Mouse (Mus musculus) forebrain, embryonic 16.5 days (tissue): ENCODE results near the gene Bnc2. TPM values are rescaled to one million over a fixed set of nuclear protein-coding genes. Genes with fewer than 3 reads are reported as not detected.

Source experiments
- ATAC-seq: fragments of 200-750 bp; cut with Nextera tagmentation; 2 replicates; pipeline ENCODE4 v1.8.0; 2017; ENCODE audit warnings: mild to moderate bottlenecking, moderate library complexity
- H3K27ac ChIP-seq: fragments of 300-500 bp; sonication (generic); 2 replicates; pipeline ENCODE4 v1.5.1; 2014; ENCODE audit warnings: low read length, control low read depth
- H3K27me3 ChIP-seq: fragments of 300-500 bp; sonication (generic); replicated peaks from 2 replicates; pipeline ENCODE4 v1.6.1; 2014; ENCODE audit warnings: low read length; ENCODE audit not compliant: control insufficient read depth, insufficient read depth
- H3K36me3 ChIP-seq: fragments of 300-500 bp; sonication (generic); 2 replicates; pipeline ENCODE4 v1.6.1; 2014; ENCODE audit not compliant: control insufficient read depth, insufficient read depth
- H3K4me1 ChIP-seq: fragments of 300-500 bp; sonication (generic); replicated peaks from 2 replicates; pipeline ENCODE4 v1.6.1; 2014; ENCODE audit warnings: low read length; ENCODE audit not compliant: control insufficient read depth, insufficient read depth
- H3K4me2 ChIP-seq: fragments of 300-500 bp; sonication (generic); 2 replicates; pipeline ENCODE4 v1.6.1; 2014; ENCODE audit warnings: mild to moderate bottlenecking, low read length, control low read depth
- H3K4me3 ChIP-seq: fragments of 300-500 bp; sonication (generic); replicated peaks from 2 replicates; pipeline ENCODE4 v1.5.1; 2014; ENCODE audit warnings: mild to moderate bottlenecking, low read length, control low read depth
- H3K9ac ChIP-seq: fragments of 300-500 bp; sonication (generic); replicated peaks from 2 replicates; pipeline ENCODE4 v1.6.1; 2014; ENCODE audit warnings: low read depth, low read length, control low read depth
- H3K9me3 ChIP-seq: fragments of 300-500 bp; sonication (generic); 2 replicates; pipeline ENCODE4 v1.6.1; 2016; ENCODE audit warnings: low read length; ENCODE audit not compliant: control insufficient read depth
- WGBS: fragments of 180-500 bp; shearing (Covaris S2); extraction: QIAGEN DNeasy Blood & Tissue Kit; methylation state at CpG from one replicate; pipeline ENCODE4 v1.1.7; 2014; 5-methylcytosine and 5-hydroxymethylcytosine counted together
- polyA plus RNA-seq: library from polyadenylated mRNA; unstranded; fragments of >200 nt; fragmentation: Nextera tagmentation; extraction: Ambion mirVana; gene quantifications from 2 replicates; pipeline ENCODE4 v1.2.1, GENCODE M21; 2015

Gene Bnc2
- 2.5 and 3.8 TPM in 2 replicates for polyA plus RNA-seq

DNA sequence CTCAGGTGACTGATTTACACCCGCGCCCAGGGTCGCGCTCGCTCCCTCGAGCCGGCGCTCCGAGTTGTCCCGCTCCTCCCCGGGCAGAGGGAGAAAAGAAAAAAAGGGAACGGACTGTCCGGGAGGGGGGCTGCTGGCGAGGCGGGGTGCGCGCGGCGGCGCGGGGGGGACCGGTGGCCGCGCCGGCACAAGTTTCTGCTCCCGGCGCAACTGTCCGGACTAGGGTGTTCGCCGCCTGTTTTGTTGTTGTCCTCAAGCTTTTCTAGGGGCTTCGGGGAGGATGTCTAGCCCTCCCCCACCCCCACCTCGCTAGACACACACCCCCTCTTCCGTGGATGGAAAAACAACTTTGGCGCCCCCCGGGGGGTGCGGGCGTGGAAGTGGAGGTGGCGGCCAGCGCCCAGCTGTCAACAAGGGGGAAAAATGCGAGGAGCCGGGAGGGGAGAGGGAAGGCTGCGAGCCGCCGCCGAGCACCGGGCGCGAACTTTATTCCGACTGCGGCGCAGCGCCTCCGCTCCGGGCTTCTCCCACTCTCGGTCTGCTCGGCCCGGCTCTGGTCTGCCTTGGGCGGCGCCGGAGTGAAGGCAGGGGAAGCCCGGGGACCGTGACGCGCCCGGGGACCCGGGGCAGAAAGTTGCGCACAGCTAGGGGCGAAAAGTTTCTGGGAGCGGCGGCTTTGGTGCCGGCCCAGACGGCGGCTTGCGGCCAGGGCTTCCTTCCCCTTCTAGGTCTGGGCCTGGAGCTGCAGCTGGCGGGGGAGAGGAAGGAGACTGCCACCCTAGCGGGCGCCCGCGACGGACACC lies at the start of gene Bnc2:
Gene Bnc2, minus strand, starts transcription at position 105 of the 803 bp plus-strand sequence.
- peak within 1 kb of the TSS; percentile 100 for H3K4me2 ChIP-seq
- peak within 1 kb of the TSS; percentile 67 for H3K4me3 ChIP-seq
- H3K4me1 ChIP-seq = peaks cover 20% of the 10 kb centered on the region
- peak within 1 kb of the TSS; percentile 48 for H3K9ac ChIP-seq
- no peaks in the 10 kb centered on the region for H3K36me3 ChIP-seq
- ATAC-seq = peak; percentile 65
- no peak within 1 kb of the TSS for H3K27ac ChIP-seq
- H3K9me3 ChIP-seq = no peaks in the 10 kb centered on the region
- under 1% methylated on average over 71 of the region's 80 CpGs for WGBS
- peaks cover 53% of the 10 kb centered on the region for H3K27me3 ChIP-seq

DNA sequence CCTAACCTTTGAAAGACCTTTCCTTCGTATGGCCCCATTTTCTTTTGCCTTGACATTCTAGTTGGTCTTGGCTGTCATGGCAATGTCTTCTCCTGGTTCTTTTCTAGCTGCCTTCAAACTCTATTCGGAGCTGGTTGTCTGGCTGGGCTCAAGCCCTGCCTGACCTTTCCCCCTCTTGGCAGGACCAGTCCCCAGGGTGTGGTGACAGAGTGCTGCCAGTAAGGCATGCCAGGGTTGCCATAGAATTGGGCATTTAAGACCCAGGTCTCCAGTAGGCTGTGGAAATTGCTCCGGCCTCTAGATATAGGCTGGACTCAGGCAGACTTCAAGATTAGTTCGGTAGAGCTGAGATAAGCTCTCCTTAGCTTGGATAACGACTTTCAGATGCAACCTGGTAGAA lies 32.9 kb upstream of the Bnc2 start:
- no peaks in the 10 kb centered on the region for H3K4me1 ChIP-seq
- no peak overlapping the region for H3K4me2 ChIP-seq
- H3K9ac ChIP-seq = no peak overlapping the region
- H3K27ac ChIP-seq = no peak overlapping the region
- 76% methylated on average over 5 of the region's 5 CpGs for WGBS
- ATAC-seq = no peak
- no peaks in the 10 kb centered on the region for H3K27me3 ChIP-seq
- H3K4me3 ChIP-seq = no peak overlapping the region
- H3K36me3 ChIP-seq = no peaks in the 10 kb centered on the region
- H3K9me3 ChIP-seq = no peaks in the 10 kb centered on the region

DNA sequence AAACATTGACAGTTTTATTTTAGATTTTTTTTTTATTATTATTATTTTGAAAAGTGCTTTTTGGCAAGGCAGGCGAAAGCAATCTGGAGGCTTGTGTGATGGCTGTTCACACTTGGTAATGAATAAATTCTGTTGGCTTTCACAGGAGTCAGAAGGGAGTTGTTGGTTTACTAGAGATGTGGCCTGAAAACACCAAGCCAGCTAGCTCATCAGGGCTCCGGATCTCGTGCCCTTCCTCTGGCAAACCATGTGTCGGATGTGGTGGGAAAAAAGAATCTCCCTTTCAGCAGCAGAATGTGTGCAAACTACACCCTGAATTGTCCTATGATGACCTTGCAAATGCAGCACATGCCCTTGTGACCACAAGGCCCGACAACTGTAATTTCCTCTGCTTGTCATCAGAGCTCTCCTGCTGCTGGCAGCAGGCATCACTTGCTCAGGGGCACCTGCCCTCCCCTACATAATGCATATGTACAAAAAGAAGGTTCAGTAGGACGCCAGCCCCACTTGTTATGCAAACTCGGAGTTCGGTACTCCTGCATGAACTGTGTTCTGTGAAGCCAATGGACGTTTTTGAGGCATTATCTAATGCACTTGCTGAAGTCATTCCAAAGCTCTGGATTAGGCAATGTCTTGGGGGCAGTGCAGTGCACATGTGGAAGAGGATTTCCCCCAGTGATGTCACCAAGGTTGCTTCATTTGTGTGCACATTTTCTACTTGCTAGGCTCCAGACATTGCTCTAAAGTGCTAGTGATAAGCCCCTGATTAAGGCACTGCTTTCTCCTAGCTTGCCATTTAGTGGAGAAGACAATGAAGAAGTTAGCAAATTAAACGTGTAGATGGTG lies 10.7 kb upstream of the Bnc2 start:
- H3K36me3 ChIP-seq = no peaks in the 10 kb centered on the region
- ATAC-seq = no peak
- no peak overlapping the region for H3K9ac ChIP-seq
- H3K27ac ChIP-seq = no peak overlapping the region
- 0 out of 2 replicates have a peak, but pooled peaks cover 3% of the 10 kb centered on the region for H3K4me1 ChIP-seq
- H3K9me3 ChIP-seq = no peaks in the 10 kb centered on the region
- no peak overlapping the region for H3K4me3 ChIP-seq
- WGBS = 57% methylated on average over 10 of the region's 10 CpGs
- H3K4me2 ChIP-seq = no peak overlapping the region
- H3K27me3 ChIP-seq = no peaks in the 10 kb centered on the region

DNA sequence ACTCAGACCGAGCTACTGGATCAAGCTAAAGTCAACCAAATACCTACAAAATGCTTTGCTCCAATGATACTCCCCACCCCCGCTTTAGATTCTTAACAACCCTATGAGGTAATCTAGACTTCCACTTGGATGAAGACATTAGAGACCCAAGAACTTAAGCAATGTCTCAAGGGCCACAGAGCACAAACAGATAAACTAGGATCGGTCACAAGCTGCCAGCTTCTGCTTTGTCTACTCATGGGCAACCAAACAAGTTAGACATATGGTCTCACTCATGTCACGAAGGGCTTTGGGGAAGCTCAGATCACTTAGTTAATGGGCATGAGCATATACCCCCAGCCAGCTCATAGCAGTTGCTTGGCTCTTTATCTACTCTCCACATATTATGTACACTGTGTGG lies 9.9 kb upstream of the Bnc2 start:
- H3K27ac ChIP-seq = no peak overlapping the region
- no peak overlapping the region for H3K4me3 ChIP-seq
- 0 out of 2 replicates have a peak, but pooled peaks cover 3% of the 10 kb centered on the region for H3K4me1 ChIP-seq
- H3K9me3 ChIP-seq = no peaks in the 10 kb centered on the region
- ATAC-seq = no peak
- WGBS = 73% methylated on average over 4 of the region's 4 CpGs
- H3K4me2 ChIP-seq = no peak overlapping the region
- no peak overlapping the region for H3K9ac ChIP-seq
- no peaks in the 10 kb centered on the region for H3K36me3 ChIP-seq
- H3K27me3 ChIP-seq = no peaks in the 10 kb centered on the region

DNA sequence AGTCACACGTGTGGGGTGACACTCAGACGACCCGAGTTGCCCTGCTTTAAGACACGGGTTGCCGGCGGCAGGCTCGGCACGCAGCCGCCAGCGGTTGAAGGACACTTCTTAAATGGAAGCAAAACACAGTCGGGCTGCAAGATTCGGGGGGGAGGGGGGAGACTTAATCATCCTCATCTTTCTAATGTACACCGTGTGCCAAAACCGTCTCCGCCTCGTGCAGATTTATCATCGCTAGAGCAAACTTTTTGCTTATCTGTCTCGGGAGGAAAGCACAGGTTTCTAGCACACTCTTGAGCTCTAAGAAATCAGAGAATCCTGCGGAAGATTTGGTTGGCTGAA lies 870 bp upstream of the Bnc2 start:
- H3K4me3 ChIP-seq = peak overlapping the region; percentile 67
- H3K27ac ChIP-seq = no peak overlapping the region
- no peak for ATAC-seq
- no peaks in the 10 kb centered on the region for H3K36me3 ChIP-seq
- peak overlapping the region; percentile 100 for H3K4me2 ChIP-seq
- no peaks in the 10 kb centered on the region for H3K9me3 ChIP-seq
- H3K27me3 ChIP-seq = peaks cover 48% of the 10 kb centered on the region
- 0 out of 2 replicates have a peak overlapping the region, but pooled peaks have one; percentile 48 for H3K9ac ChIP-seq
- H3K4me1 ChIP-seq = peaks cover 20% of the 10 kb centered on the region
- 1% methylated on average over 19 of the region's 19 CpGs for WGBS

DNA sequence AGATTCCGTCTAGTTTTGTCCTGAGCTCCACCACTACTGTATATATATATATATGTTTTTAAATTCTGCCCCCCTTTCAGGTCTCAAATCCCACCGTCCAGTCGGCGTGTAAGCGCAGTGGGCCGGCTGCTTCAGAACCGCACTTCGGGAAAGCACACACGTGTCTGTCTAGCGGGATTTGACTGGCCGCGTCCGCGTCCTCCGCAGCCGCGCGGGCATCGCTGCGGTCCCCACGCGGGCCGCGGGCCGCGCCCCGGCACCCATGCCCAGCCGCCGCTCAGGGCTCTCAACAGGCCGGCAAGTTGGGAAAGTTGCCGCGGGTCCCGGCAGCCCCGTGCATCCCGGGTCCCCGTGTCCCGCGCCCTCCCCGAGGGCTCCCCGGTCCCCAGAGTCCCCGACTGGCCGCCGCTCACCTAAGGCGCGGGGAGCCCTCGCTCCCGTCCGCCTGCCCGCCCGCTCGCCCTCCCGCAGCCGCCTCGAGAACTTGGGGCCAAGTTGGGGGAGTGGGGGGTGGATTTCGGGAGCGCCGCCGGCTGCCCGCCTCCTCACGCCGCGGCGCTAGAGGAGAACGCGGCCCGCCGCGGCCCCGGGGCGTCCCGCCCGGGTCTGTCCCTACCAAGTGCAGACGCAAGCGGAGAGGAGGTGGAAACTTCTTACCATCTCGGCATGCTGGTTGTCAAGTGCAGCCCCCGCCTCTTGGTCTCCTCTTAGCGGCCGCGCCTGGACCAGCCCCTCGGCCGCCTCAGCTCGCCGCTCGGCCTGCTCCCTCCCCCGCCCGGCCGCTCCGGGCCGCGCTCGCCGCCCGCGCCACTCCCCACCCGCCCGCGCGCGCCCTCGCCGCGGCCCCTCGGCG lies 531 bp downstream of the Bnc2 start:
- H3K27ac ChIP-seq = no peak overlapping the region
- ATAC-seq = peak; percentile 77
- under 1% methylated on average over 97 of the region's 104 CpGs for WGBS
- no peaks in the 10 kb centered on the region for H3K36me3 ChIP-seq
- peak overlapping the region; percentile 100 for H3K4me2 ChIP-seq
- H3K9me3 ChIP-seq = no peaks in the 10 kb centered on the region
- peaks cover 57% of the 10 kb centered on the region for H3K27me3 ChIP-seq
- H3K4me3 ChIP-seq = peak overlapping the region; percentile 67
- H3K4me1 ChIP-seq = peaks cover 20% of the 10 kb centered on the region
- peak overlapping the region; percentile 48 for H3K9ac ChIP-seq

DNA sequence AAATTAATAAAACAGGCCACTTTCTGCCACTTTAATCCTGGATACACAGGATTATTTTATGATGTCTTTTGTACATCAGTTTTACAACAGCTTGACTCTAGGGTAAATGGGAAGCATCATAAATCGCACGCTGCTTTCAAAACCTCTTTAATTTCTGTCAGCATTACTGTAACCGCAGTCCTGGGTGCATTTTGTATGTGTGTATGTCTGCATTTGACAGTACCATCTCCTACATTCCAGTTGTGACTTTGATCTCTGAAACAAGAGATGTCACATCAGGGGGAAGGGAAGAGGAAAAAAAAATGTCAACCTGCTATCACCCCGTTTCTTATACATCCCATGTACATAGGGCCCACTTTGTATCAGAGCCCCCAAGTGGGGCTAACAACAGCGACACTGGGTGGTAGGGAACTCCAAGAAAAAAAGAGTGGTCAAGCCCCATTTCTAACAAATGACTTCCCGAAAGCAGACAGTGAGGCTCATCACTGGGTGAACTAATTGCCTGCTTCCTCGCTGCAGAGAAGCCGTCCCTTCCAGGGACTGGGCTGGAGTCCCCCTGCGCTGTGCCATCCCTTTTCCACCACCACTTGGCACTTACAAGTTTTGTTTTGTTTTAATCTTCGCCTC lies 1.3 kb downstream of the Bnc2 start:
- Histone ChIP-seq H3K4me1 (peaks cover 20% of the 10 kb centered on the region), H3K9ac (no peak overlapping the region; the same call in 1 of the 2 replicates), H3K36me3 (no peaks in the 10 kb centered on the region), H3K9me3 (no peaks in the 10 kb centered on the region), H3K27ac (no peak overlapping the region), H3K4me3 (peak overlapping the region; percentile 67), H3K27me3 (peaks cover 64% of the 10 kb centered on the region), H3K4me2 (peak overlapping the region; percentile 100)
- no peak for ATAC-seq
- WGBS = 18% methylated on average over 10 of the region's 10 CpGs

DNA sequence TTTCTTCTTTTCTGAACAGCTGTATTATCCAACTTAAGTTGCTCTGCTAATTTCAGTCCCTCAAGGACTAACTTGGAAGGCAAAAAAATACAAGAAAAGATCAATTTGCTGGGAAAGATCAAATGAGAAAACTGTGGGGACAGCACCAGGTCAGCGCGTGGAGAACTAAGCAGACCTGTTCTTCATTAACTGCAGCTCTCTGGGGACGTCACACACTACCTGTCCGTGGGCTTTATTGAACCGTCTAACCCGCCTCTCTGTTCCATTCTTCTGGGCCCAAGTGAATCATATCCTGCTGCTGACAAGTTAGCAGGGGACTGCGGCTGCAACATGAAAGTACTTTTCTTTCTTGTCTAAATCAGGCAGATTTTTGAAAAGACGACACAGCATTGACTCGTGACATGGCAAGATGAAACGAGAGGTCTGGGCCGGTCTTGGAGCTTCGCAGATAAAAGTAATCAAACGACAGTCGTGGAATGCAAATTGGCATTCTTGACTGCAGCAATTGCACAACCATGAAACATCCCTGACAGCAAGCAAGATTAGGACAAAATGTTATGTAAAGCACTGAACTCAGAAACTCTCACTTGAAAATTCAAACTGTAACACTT lies 2.8 kb downstream of the Bnc2 start:
- Histone ChIP-seq H3K36me3 (no peaks in the 10 kb centered on the region), H3K4me2 (no peak overlapping the region), H3K27me3 (peaks cover 64% of the 10 kb centered on the region), H3K27ac (no peak overlapping the region), H3K4me3 (no peak overlapping the region), H3K4me1 (peaks cover 20% of the 10 kb centered on the region), H3K9ac (no peak overlapping the region), H3K9me3 (no peaks in the 10 kb centered on the region)
- no peak for ATAC-seq
- WGBS = 35% methylated on average over 14 of the region's 14 CpGs
